Mouse (Mus musculus) MEL (cell line): Measurements from ENCODE around the gene Cul4a.

ENCODE experiments used
- CTCF ChIP-seq, 3 experiments: IDR thresholded peaks in 2 of 3; conservative IDR thresholded peaks in 1 of 3; 2 replicates each; pipeline ENCODE4 v1.5.1; 2011 to 2012; ENCODE audit warnings: low read length in 3 of 3, low read depth in 2 of 3, mild to moderate bottlenecking in 2 of 3, improper control_type of control experiment in 1 of 3, inconsistent platforms in 1 of 3, mixed read lengths in 1 of 3, moderate library complexity in 1 of 3; ENCODE audit not compliant: control insufficient read depth in 1 of 3, insufficient read depth in 1 of 3, poor library complexity in 1 of 3, severe bottlenecking in 1 of 3
- HCFC1 ChIP-seq: IDR thresholded peaks from 2 replicates; pipeline ENCODE4 v1.6.1; 2012; ENCODE audit warnings: low read depth, mild to moderate bottlenecking, inconsistent platforms, low read length, improper control_type of control experiment, moderate library complexity
- MAX ChIP-seq: IDR thresholded peaks from 2 replicates; pipeline ENCODE4 v1.6.1; 2011; ENCODE audit warnings: low read length, improper control_type of control experiment
- MYB ChIP-seq: IDR thresholded peaks from 2 replicates; pipeline ENCODE4 v1.6.1; 2011; ENCODE audit warnings: mild to moderate bottlenecking, low read depth, low read length, improper control_type of control experiment
- SMC3 ChIP-seq: IDR thresholded peaks from 2 replicates; pipeline ENCODE4 v1.6.1; 2011; ENCODE audit warnings: low read depth, low read length, improper control_type of control experiment
- ZKSCAN1 ChIP-seq: IDR thresholded peaks from 2 replicates; pipeline ENCODE4 v1.6.1; 2012; ENCODE audit warnings: low read depth, mild to moderate bottlenecking, inconsistent platforms, low read length, improper control_type of control experiment, moderate library complexity
- ZNF384 ChIP-seq: IDR thresholded peaks from 2 replicates; pipeline ENCODE4 v1.6.1; 2012; ENCODE audit warnings: low read depth, mild to moderate bottlenecking, inconsistent platforms, low read length, improper control_type of control experiment

DNA sequence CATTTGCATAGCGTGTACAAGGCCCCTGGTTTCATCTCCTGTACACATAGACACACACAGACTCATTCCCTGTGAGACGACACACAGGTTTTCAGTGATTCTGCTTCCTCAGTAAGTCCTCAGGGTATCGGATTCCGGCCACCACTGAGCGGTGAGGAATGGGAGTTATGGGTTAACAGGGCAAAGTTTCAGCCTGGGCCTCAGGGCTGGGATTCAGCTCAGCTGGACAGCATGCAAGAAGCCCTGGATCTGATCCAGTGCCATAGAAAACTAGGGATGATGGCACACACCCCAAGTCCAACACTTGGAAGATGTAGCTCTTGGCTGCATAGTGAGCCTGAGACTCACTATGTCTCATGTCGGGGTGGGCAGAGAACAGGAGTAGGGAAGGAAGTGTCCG lies 74.5 kb downstream of the Cul4a start:
- TF ChIP-seq ZNF384: no peak
- TF ChIP-seq CTCF (IDR thresholded peaks at IDR 0.05 in 2 of 3, conservative IDR thresholded peaks at IDR 0.05 in 1 of 3; ENCODE audit: control insufficient read depth in 1 of 3, insufficient read depth in 1 of 3, low read depth in 2 of 3, low read length in 3 of 3, poor library complexity in 1 of 3, severe bottlenecking in 1 of 3): no peak
- no peak for TF ChIP-seq ZKSCAN1
- no peak for TF ChIP-seq HCFC1
- no peak for TF ChIP-seq MAX
- no peak for TF ChIP-seq MYB
- no peak for TF ChIP-seq SMC3
